Mouse (Mus musculus): ENCODE data around the gene Rpl6. TPM values are rescaled to one million over a fixed set of nuclear protein-coding genes. Genes with fewer than 3 reads are reported as not detected.
"Not testable (repeated sequence)": the region's sequence is repeated elsewhere in the genome, so short reads cannot be mapped to it uniquely, and the experiment has no call there.

The Rpl6 gene
- polyA plus RNA-seq, 1 experiment from 2014 or later, result 565 TPM

DNA sequence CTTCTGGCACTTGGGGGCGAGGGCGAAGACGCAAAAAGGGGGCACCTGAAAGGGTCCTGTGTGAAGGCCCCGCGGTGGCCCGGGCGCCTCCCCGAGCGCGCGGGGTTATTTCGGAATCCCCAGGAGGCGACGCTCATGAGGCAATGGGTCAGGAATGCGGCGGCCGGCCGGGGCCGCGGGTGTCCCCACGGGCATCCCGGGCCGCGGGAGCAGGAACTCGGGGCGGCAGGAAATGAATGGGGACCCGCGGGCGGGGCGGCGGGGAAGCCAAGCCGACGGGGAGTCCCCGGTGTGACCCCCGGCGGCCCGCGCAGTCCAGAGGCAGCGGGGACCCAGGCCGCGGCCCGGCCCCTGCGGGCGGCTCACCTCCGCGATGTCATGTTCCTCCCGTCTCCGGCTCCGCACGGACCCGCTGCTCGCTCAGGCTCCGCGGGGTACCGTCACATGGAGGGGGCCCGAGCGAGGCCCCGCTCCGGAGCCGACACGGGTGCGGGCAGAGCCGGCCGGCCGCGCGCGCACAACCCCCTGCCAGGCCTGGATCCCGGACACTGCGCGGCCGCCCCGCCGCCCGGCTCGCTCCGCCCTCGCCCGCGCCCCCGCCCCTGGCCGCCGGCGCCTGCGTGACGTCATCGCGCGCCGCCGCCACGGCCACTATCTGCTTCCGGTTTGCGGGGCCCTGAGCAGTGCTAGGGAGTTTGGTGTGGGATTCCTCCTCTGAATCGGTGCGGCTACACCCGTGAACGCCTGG lies 13.3 kb upstream of the Rpl6 start, which contains the start of gene Ptpn11:
Gene Ptpn11 (minus strand): TSS at position 562 of the 748 bp plus-strand sequence.
- Histone ChIP-seq H3K4me1 (ENCODE audit: control insufficient read depth, insufficient read depth, low read length) (peaks cover 25% of the 10 kb centered on the region), H3K9ac (ENCODE audit: low read depth, low read length) (peak within 1 kb of the TSS; percentile 95), H3K27me3 (replicated peaks; ENCODE audit: control insufficient read depth, insufficient read depth, low read length) (no peaks in the 10 kb centered on the region), H3K36me3 (ENCODE audit: control insufficient read depth, insufficient read depth, low read length) (no peaks in the 10 kb centered on the region), H3K4me2 (ENCODE audit: low read depth, low read length) (peak within 1 kb of the TSS; percentile 57), H3K9me3 (ENCODE audit: control insufficient read depth, low read length) (no peaks in the 10 kb centered on the region), H3K4me3 (ENCODE audit: low read length) (peak within 1 kb of the TSS; percentile 90), H3K27ac (ENCODE audit: low read length) (peak within 1 kb of the TSS; percentile 70)
- ATAC-seq, result peak; percentile 94
- under 1% methylated on average over 79 of the region's 98 CpGs for WGBS

DNA sequence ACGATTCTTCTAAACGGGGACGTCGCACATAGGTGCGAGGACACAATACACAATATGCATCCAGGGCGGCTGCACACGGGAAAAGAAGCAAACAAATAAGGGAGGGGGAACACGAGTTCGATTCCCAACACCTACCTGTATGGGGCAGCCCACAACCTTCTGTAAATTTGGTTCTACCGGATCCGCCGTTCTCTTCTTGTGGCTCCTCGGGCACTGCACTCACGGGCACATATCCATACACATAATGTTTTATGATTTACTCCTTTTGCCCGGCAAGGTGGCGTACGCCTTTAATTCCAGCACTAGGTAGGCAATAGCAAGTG lies 12.7 kb upstream of the Rpl6 start:
- peak; percentile 45 for ATAC-seq
- H3K4me2 ChIP-seq (ENCODE audit: low read depth, low read length), result peak overlapping the region; percentile 57
- H3K4me1 ChIP-seq (ENCODE audit: control insufficient read depth, insufficient read depth, low read length), result peaks cover 21% of the 10 kb centered on the region; the same call in 1 of the 2 replicates
- peak overlapping the region; percentile 90 for H3K4me3 ChIP-seq (ENCODE audit: low read length)
- H3K27me3 ChIP-seq (replicated peaks; ENCODE audit: control insufficient read depth, insufficient read depth, low read length), result no peaks in the 10 kb centered on the region
- WGBS, result 8% methylated on average over 17 of the region's 17 CpGs
- peak overlapping the region; percentile 95 for H3K9ac ChIP-seq (ENCODE audit: low read depth, low read length)
- H3K36me3 ChIP-seq (ENCODE audit: control insufficient read depth, insufficient read depth, low read length), result no peaks in the 10 kb centered on the region
- peak overlapping the region; percentile 63 for H3K27ac ChIP-seq (ENCODE audit: low read length)
- no peaks in the 10 kb centered on the region for H3K9me3 ChIP-seq (ENCODE audit: control insufficient read depth, low read length)

DNA sequence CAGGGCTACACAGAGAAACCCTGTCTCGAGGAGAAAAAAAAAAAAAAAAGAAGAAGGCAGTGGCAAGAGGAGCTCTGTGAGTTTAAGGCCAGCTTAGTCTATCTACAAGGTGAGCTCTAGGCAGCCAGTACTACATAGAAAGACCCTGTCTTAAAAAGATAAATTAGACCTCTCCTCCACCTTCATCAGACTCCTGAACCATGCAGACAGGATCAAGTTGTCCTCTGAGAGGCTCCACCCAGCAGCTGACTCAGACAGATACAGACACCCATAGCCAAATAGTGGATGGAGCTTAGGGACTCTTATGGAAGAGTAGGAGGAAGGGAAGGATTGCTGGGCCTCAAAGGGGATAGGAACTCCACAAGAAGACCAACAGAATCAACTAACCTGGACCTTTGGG lies 10.1 kb upstream of the Rpl6 start:
- no peaks in the 10 kb centered on the region for H3K36me3 ChIP-seq (ENCODE audit: control insufficient read depth, insufficient read depth, low read length)
- H3K27ac ChIP-seq (ENCODE audit: low read length), result no peak overlapping the region
- no peaks in the 10 kb centered on the region for H3K9me3 ChIP-seq (ENCODE audit: control insufficient read depth, low read length)
- ATAC-seq, result no peak
- 33% methylated on average over 1 of the region's 1 CpGs for WGBS
- H3K4me2 ChIP-seq (ENCODE audit: low read depth, low read length), result no peak overlapping the region
- no peak overlapping the region for H3K4me3 ChIP-seq (ENCODE audit: low read length)
- no peak overlapping the region for H3K9ac ChIP-seq (ENCODE audit: low read depth, low read length)
- no peaks in the 10 kb centered on the region for H3K27me3 ChIP-seq (replicated peaks; ENCODE audit: control insufficient read depth, insufficient read depth, low read length)
- peaks cover 5% of the 10 kb centered on the region; the same call in 1 of the 2 replicates for H3K4me1 ChIP-seq (ENCODE audit: control insufficient read depth, insufficient read depth, low read length)

DNA sequence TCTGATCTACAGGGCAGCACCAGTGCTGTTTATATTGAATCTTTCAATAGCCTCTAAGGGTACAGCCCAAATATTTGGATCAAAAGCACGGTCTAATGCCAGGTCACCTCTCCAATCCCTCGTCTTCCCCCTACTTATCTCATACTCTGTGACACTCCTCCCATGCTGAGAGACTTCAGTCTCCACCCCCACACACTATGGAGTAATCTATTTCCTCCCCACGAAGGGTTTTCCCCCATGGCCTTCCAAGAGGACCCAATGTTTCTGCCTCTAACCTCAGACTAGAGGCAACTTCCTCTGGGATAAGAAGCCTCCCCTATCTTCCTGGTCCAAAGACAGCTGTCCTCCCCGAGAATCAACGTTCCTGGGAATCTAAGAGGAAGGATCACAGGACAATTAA lies 7.5 kb upstream of the Rpl6 start:
- WGBS, result 42% methylated on average over 5 of the region's 5 CpGs
- H3K4me1 ChIP-seq (ENCODE audit: control insufficient read depth, insufficient read depth, low read length), result no peaks in the 10 kb centered on the region
- ATAC-seq, result no peak
- no peak overlapping the region for H3K9ac ChIP-seq (ENCODE audit: low read depth, low read length)
- H3K36me3 ChIP-seq (ENCODE audit: control insufficient read depth, insufficient read depth, low read length), result no peaks in the 10 kb centered on the region
- no peak overlapping the region for H3K4me3 ChIP-seq (ENCODE audit: low read length)
- no peaks in the 10 kb centered on the region for H3K27me3 ChIP-seq (replicated peaks; ENCODE audit: control insufficient read depth, insufficient read depth, low read length)
- no peak overlapping the region for H3K4me2 ChIP-seq (ENCODE audit: low read depth, low read length)
- no peaks in the 10 kb centered on the region for H3K9me3 ChIP-seq (ENCODE audit: control insufficient read depth, low read length)
- H3K27ac ChIP-seq (ENCODE audit: low read length), result no peak overlapping the region

DNA sequence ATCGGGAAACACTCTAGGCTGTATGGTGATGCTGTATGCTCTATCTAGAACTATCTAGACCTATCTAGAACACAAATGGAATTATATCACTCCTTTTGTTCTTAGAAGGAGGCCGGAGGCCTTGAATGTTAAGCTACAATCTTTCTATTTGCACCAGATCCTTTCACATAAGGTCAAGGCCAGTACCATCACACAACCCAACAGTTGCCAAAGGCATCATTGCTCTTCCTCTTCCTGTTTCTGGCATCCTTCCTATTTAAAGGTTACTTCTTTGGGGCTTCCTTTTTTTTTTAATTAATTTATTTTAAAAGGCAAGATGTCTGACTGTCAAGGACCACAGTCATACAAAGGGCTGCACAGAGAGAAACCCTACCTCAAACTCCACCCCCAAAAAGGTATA lies 6.9 kb upstream of the Rpl6 start:
- Histone ChIP-seq H3K4me2 (ENCODE audit: low read depth, low read length) (no peak overlapping the region), H3K9me3 (ENCODE audit: control insufficient read depth, low read length) (no peaks in the 10 kb centered on the region), H3K9ac (ENCODE audit: low read depth, low read length) (no peak overlapping the region), H3K27ac (ENCODE audit: low read length) (no peak overlapping the region), H3K36me3 (ENCODE audit: control insufficient read depth, insufficient read depth, low read length) (no peaks in the 10 kb centered on the region), H3K4me1 (ENCODE audit: control insufficient read depth, insufficient read depth, low read length) (no peaks in the 10 kb centered on the region), H3K27me3 (replicated peaks; ENCODE audit: control insufficient read depth, insufficient read depth, low read length) (no peaks in the 10 kb centered on the region), H3K4me3 (ENCODE audit: low read length) (no peak overlapping the region)
- ATAC-seq, result no peak
- WGBS, result 88% methylated on average over 2 of the region's 2 CpGs

GRCm38 (mm10) chr5:121198376-121198775 lies 5.9 kb upstream of the Rpl6 start:
- WGBS, result 84% methylated on average over 5 of the region's 5 CpGs
- Histone ChIP-seq H3K27me3 (replicated peaks; ENCODE audit: control insufficient read depth, insufficient read depth, low read length) (no peaks in the 10 kb centered on the region), H3K9ac (ENCODE audit: low read depth, low read length) (no peak overlapping the region), H3K36me3 (ENCODE audit: control insufficient read depth, insufficient read depth, low read length) (no peaks in the 10 kb centered on the region), H3K27ac (ENCODE audit: low read length) (no peak overlapping the region), H3K4me3 (ENCODE audit: low read length) (no peak overlapping the region), H3K4me2 (ENCODE audit: low read depth, low read length) (no peak overlapping the region), H3K4me1 (ENCODE audit: control insufficient read depth, insufficient read depth, low read length) (no peaks in the 10 kb centered on the region), H3K9me3 (ENCODE audit: control insufficient read depth, low read length) (no peaks in the 10 kb centered on the region)
- ATAC-seq, result no peak

- WGBS, result 44% methylated on average over 3 of the region's 3 CpGs
These were observed 2.5 kb upstream of the Rpl6 start for GRCm38 (mm10) chr5:121201739-121202138.

DNA sequence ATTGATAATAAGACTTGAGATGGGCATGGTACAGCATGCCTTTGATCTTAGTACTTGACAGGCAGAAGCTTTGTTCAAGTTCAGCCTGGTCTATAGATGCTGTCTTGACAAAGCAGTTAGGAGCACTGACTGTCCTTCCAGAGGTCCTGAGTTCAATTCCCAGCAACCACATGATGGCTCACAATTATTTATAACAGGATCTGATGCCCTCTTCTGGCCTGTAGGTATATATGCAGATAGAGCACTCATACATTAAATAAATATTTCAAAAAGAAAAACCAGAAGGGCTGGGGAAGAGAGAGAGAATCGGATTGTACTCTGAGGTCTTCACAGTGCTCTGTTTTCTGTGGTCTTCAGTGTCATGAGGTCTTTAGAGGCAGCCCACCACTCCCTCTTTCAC lies 1.8 kb upstream of the Rpl6 start:
- Histone ChIP-seq H3K9ac (ENCODE audit: low read depth, low read length) (no peak overlapping the region), H3K4me3 (ENCODE audit: low read length) (no peak overlapping the region), H3K4me2 (ENCODE audit: low read depth, low read length) (no peak overlapping the region), H3K36me3 (ENCODE audit: control insufficient read depth, insufficient read depth, low read length) (peaks cover 4% of the 10 kb centered on the region), H3K9me3 (ENCODE audit: control insufficient read depth, low read length) (no peaks in the 10 kb centered on the region), H3K27me3 (replicated peaks; ENCODE audit: control insufficient read depth, insufficient read depth, low read length) (no peaks in the 10 kb centered on the region), H3K27ac (ENCODE audit: low read length) (no peak overlapping the region), H3K4me1 (ENCODE audit: control insufficient read depth, insufficient read depth, low read length) (peaks cover 15% of the 10 kb centered on the region)
- WGBS, result 65% methylated on average over 1 of the region's 1 CpGs
- no peak for ATAC-seq

More at GRCm38 (mm10) chr5:121201739-121202138, 2.5 kb upstream of the Rpl6 start:
- Histone ChIP-seq H3K36me3 (ENCODE audit: control insufficient read depth, insufficient read depth, low read length) (peaks cover 3% of the 10 kb centered on the region; the same call in 1 of the 2 replicates), H3K4me1 (ENCODE audit: control insufficient read depth, insufficient read depth, low read length) (peaks cover 13% of the 10 kb centered on the region), H3K9me3 (ENCODE audit: control insufficient read depth, low read length) (no peaks in the 10 kb centered on the region), H3K4me2 (ENCODE audit: low read depth, low read length) (no peak overlapping the region), H3K27me3 (replicated peaks; ENCODE audit: control insufficient read depth, insufficient read depth, low read length) (no peaks in the 10 kb centered on the region), H3K27ac (ENCODE audit: low read length) (no peak overlapping the region), H3K4me3 (ENCODE audit: low read length) (no peak overlapping the region), H3K9ac (ENCODE audit: low read depth, low read length) (no peak overlapping the region)
- ATAC-seq, result no peak

- not testable (repeated sequence) for H3K27ac ChIP-seq (ENCODE audit: low read length); H3K9me3 ChIP-seq (ENCODE audit: control insufficient read depth, low read length); H3K27me3 ChIP-seq (replicated peaks; ENCODE audit: control insufficient read depth, insufficient read depth, low read length); ATAC-seq
- Histone ChIP-seq H3K4me1 (ENCODE audit: control insufficient read depth, insufficient read depth, low read length) (peaks cover 21% of the 10 kb centered on the region), H3K36me3 (ENCODE audit: control insufficient read depth, insufficient read depth, low read length) (peaks cover 18% of the 10 kb centered on the region), H3K4me3 (ENCODE audit: low read length) (peak overlapping the region; percentile 76), H3K4me2 (ENCODE audit: low read depth, low read length) (peak overlapping the region; percentile 62), H3K9ac (ENCODE audit: low read depth, low read length) (peak overlapping the region; percentile 94)
- WGBS, result 67% methylated on average over 8 of the region's 10 CpGs
These were observed 1.4 kb downstream of the Rpl6 start for GRCm38 (mm10) chr5:121205537-121206130.
